Mouse (Mus musculus): Measurements from ENCODE around the gene Cfap77. TPM values are rescaled to one million over a fixed set of nuclear protein-coding genes. Genes with fewer than 3 reads are reported as not detected.

The Cfap77 gene
- polyA plus RNA-seq, 1 experiment from 2014 or later: 0.40 TPM

DNA sequence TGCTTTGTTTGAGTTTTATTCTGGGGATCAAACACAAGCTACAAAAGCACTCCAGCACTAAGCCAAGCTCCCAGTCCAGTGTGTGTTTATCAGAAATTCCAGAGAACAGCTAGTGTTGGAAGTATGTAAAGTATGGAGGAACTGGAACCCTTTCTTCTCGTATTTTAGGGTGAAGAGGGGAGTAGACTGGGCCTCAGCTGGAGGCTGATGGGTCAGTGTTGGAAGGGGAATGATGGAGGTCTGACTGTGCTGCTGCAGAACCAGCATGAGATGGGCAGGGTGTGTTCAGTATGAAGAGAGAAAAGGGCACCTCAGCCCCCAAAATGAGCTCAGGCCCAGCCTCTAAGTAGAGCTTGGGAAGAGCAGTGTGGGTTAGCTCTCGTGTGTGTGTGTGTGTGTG, 21.4 kb upstream of the Cfap77 start:
- 88% methylated on average over 2 of the region's 2 CpGs for WGBS
- no peak for ATAC-seq (ENCODE audit: low FRiP score)
- Histone ChIP-seq H3K4me1 (no peaks in the 10 kb centered on the region), H3K9me3 (replicated peaks) (no peaks in the 10 kb centered on the region), H3K4me3 (no peak overlapping the region), H3K27ac (no peak overlapping the region), H3K36me3 (peaks cover 87% of the 10 kb centered on the region), H3K4me2 (replicated peaks) (no peak overlapping the region), H3K9ac (no peak overlapping the region), H3K27me3 (no peaks in the 10 kb centered on the region)

DNA sequence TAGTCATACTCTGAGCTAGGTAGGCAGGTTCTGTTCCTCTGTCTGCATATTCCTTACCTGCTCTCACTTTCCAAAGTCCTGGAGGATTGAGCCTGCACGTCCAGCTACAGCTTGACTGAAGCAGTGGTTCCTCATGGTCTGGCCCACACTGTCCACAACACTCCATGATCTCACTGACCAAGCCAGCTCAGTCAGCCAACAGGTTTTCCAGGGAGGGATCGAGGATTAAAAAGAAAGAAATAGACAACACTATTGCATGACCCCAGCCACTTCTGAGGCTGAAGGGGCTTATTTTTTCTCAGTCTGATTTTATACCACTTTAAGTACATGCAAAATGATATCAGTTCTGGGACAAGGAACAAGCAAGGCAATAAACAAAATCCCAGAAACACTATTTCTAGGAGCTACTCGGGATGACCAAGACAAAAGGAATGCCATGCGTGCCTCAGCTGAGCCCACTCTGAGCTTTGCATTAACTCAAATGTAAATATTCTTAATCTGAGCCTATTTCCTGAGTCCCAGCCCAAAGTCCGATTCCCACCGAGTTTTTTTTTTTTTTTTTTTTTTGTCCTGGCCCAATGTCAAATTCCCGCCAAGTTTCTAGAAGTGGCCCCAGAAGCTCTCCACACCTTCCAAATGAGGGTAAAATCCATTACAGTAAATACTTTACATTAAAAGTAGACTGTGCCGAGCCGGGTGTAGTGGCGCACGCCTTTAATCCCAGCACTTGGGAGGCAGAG, 20.6 kb upstream of the Cfap77 start:
- peaks cover 87% of the 10 kb centered on the region for H3K36me3 ChIP-seq
- H3K4me2 ChIP-seq (replicated peaks): no peak overlapping the region
- H3K27ac ChIP-seq: no peak overlapping the region
- H3K9me3 ChIP-seq (replicated peaks): no peaks in the 10 kb centered on the region
- H3K4me1 ChIP-seq: no peaks in the 10 kb centered on the region
- no peak overlapping the region for H3K4me3 ChIP-seq
- no peaks in the 10 kb centered on the region for H3K27me3 ChIP-seq
- 96% methylated on average over 11 of the region's 11 CpGs for WGBS
- ATAC-seq (ENCODE audit: low FRiP score): no peak
- no peak overlapping the region for H3K9ac ChIP-seq

DNA sequence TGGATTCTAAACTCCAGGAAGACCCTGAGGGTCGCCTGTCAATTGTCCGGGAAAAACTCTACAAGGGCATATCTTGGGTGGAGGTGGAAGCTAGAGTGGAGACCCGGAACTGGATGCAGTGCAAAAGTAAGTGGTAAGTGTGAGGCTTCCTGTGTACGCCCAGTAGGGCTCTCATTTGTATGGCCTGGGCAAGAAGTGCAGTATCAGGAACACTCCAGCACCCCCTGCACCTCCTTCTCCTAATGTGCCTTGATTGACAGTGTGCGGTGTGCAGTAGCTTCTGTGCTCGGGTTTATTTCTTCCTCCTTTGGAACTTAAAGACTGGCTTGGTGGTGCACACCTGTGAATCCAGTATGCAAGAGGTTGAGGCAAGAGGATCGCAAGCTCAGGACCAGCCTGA, 19.8 kb upstream of the Cfap77 start:
- Histone ChIP-seq H3K4me1 (no peaks in the 10 kb centered on the region), H3K4me2 (replicated peaks) (no peak overlapping the region), H3K27me3 (no peaks in the 10 kb centered on the region), H3K27ac (no peak overlapping the region), H3K36me3 (peaks cover 85% of the 10 kb centered on the region), H3K9ac (no peak overlapping the region), H3K9me3 (replicated peaks) (no peaks in the 10 kb centered on the region), H3K4me3 (no peak overlapping the region)
- no peak for ATAC-seq (ENCODE audit: low FRiP score)
- 96% methylated on average over 7 of the region's 7 CpGs for WGBS

DNA sequence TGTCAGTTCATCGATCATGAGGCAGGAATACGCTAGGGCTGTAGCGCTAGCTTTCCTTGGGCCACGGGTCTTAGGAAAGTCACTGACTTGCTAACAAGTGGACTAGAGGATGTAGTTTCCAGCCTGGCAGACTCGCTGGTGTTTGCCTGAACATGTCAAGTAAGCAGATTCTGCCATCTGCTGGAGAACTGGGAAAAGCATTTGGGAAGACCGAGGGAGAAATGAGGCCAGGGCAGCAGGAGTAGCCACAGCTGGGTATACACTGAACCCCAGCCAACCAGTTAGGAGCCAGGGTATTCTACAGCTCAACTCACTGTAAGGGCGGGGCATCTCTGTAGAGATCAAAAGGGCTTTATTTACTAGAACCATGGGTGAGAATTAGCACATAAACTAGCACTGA, 11.5 kb upstream of the Cfap77 start:
- Histone ChIP-seq H3K4me3 (no peak overlapping the region), H3K27me3 (no peaks in the 10 kb centered on the region), H3K9ac (no peak overlapping the region), H3K4me2 (replicated peaks) (no peak overlapping the region), H3K9me3 (replicated peaks) (no peaks in the 10 kb centered on the region), H3K4me1 (peaks cover 4% of the 10 kb centered on the region), H3K27ac (no peak overlapping the region), H3K36me3 (peaks cover 36% of the 10 kb centered on the region)
- WGBS: 58% methylated on average over 7 of the region's 7 CpGs
- no peak for ATAC-seq (ENCODE audit: low FRiP score)

DNA sequence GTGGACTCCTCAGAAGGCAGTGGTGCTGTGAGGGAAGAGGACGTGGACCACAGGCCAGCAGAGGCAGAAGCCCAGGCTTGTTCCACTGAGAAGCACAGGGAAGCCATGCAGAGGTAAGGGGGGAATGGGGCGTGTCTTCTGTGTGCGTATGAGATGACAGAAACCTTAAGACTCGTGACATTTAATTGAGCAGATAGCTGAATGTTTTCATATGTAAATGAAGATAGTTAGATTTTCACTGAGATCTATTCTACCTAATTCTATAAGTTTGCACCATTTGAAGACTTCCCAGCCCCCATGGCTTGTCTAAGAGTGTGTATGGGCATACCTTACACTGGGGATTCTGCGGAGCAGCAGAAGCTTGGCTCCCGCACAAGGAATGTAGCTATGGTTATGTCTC, 10.9 kb upstream of the Cfap77 start:
- H3K27ac ChIP-seq: no peak overlapping the region
- WGBS: 83% methylated on average over 6 of the region's 6 CpGs
- no peaks in the 10 kb centered on the region for H3K9me3 ChIP-seq (replicated peaks)
- no peak overlapping the region for H3K9ac ChIP-seq
- no peak overlapping the region for H3K4me3 ChIP-seq
- ATAC-seq (ENCODE audit: low FRiP score): no peak
- peaks cover 10% of the 10 kb centered on the region for H3K4me1 ChIP-seq
- no peak overlapping the region for H3K4me2 ChIP-seq (replicated peaks)
- H3K36me3 ChIP-seq: peaks cover 30% of the 10 kb centered on the region
- no peaks in the 10 kb centered on the region for H3K27me3 ChIP-seq

DNA sequence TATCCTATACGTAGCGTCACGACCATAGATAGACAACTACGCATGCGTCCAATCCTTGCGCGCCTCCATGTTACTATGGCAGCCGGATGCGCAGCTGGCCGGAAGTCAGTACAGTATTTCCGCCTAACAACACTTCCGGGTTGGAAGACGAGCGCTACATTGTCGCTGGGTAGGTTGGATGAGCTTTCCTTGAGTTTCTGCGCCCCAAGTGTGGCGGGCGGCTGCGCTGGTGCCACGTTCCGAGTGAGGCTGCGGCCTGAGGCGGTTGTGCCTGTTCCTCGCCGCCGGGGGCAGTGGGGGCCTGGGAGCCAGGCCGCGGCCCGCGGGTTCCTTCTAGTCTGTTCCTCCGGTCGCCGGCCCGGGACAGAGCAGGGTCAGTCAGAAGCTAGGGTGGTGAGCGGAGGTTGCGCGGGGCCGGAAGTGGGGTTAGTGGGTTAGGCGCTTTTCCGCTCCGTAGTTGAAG, 5.3 kb upstream of the Cfap77 start, which contains the start of gene Ttf1:
Gene Ttf1 (plus strand): TSS at position 128 of the 463 bp plus-strand sequence.
- Histone ChIP-seq H3K9ac (peak within 1 kb of the TSS; percentile 80), H3K4me3 (peak within 1 kb of the TSS; percentile 87), H3K4me2 (replicated peaks) (peak within 1 kb of the TSS; percentile 89), H3K9me3 (replicated peaks) (no peaks in the 10 kb centered on the region), H3K36me3 (no peaks in the 10 kb centered on the region), H3K27me3 (peaks cover 26% of the 10 kb centered on the region), H3K27ac (peak within 1 kb of the TSS; percentile 93), H3K4me1 (peaks cover 12% of the 10 kb centered on the region)
- peak; percentile 97 for ATAC-seq (ENCODE audit: low FRiP score)
- under 1% methylated on average over 41 of the region's 41 CpGs for WGBS

DNA sequence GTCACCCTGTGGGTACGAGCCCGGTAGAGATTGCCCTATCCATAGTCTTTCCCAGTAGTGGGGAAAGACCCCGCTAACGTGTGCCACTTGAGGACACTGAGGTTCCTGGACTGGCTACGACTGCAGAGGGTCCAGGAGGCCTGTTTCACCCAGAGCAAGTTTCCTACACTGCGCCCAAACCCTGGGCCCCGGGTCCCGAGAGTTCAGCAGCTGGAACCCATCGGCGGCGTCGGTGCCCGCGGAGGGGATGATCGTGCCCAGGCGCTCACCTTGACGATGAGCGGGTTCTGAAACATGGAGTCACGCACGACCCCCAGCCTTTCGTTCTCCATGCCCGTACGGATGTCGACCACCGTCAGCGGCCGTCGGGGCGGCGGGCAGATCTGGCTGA, 326 bp downstream of the Cfap77 start:
- Histone ChIP-seq H3K27ac (no peak overlapping the region), H3K4me3 (peak overlapping the region; percentile 46), H3K27me3 (peaks cover 58% of the 10 kb centered on the region), H3K36me3 (no peaks in the 10 kb centered on the region), H3K9ac (peak overlapping the region; percentile 59), H3K4me2 (replicated peaks) (peak overlapping the region; percentile 74), H3K4me1 (peaks cover 18% of the 10 kb centered on the region), H3K9me3 (replicated peaks) (no peaks in the 10 kb centered on the region)
- 1% methylated on average over 30 of the region's 30 CpGs for WGBS
- ATAC-seq (ENCODE audit: low FRiP score): no peak

DNA sequence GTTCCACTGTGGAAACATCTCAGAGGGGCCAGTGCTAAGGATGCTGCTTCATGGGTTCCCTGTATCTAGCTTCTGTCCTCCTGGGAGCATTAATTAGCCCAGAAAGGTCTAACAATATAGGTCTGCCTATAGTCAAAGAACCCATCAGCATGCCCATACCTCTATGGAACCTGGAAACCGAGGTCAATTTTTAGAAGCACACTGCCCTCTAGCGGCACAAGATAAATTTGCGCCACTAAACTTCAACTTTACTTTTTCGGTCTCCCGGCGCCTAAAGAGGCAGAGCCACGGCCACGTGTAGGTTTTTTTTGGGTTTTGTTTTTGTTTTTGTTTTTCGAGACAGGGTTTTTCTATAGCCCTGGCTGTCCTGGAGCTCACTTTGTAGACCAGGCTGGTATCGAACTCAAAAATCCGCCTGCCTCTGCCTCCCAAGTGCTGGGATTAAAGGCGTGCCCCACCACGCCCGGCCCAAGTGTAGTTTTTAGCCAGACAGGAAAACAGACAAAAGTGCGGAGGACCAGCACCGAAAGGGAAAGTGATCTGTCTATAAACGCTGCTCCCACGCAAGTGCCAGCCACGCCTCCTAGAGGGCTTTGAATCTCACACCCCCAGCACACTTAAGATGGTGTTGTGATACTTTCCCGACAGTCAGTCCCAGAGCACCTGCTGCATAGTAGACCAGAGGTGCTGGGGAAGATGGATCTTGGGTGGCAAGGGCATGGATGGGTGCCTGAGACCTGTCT, 893 bp downstream of the Cfap77 start:
- Histone ChIP-seq H3K27ac (no peak overlapping the region), H3K4me2 (replicated peaks) (peak overlapping the region; percentile 74), H3K36me3 (no peaks in the 10 kb centered on the region), H3K4me1 (peaks cover 18% of the 10 kb centered on the region), H3K4me3 (peak overlapping the region; percentile 46), H3K27me3 (peaks cover 62% of the 10 kb centered on the region), H3K9ac (no peak overlapping the region), H3K9me3 (replicated peaks) (no peaks in the 10 kb centered on the region)
- ATAC-seq (ENCODE audit: low FRiP score): 0 out of 2 replicates have a peak, but pooled peaks have one; percentile 48
- WGBS: 3% methylated on average over 20 of the region's 20 CpGs

DNA sequence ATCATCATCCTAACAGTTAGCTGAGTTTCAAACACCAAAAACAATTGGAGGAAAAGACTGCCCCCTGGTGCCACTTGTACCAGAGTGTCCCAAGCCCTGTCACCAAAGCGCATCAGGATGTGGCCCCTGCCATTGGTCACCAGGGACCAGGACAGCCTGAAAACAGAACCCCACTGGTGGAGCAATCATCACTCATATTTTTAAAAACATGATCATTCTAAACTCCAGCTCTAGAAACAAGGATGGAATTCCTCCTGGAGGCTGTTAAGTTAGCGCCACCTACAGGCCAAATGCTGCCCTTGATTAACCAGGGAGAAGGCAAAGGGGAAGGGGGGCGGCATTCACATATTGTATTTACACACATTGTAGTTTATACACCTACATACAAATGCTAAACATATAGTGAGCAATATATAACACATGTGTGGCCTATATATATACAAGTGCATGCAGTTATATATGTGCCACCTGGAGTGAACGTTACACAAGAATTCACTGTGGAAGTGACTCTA, 1.9 kb downstream of the Cfap77 start:
- Histone ChIP-seq H3K36me3 (no peaks in the 10 kb centered on the region), H3K9ac (no peak overlapping the region), H3K4me3 (no peak overlapping the region), H3K27me3 (peaks cover 64% of the 10 kb centered on the region), H3K27ac (no peak overlapping the region), H3K4me2 (replicated peaks) (no peak overlapping the region), H3K4me1 (peaks cover 18% of the 10 kb centered on the region), H3K9me3 (replicated peaks) (no peaks in the 10 kb centered on the region)
- no peak for ATAC-seq (ENCODE audit: low FRiP score)
- WGBS: 33% methylated on average over 4 of the region's 4 CpGs

DNA sequence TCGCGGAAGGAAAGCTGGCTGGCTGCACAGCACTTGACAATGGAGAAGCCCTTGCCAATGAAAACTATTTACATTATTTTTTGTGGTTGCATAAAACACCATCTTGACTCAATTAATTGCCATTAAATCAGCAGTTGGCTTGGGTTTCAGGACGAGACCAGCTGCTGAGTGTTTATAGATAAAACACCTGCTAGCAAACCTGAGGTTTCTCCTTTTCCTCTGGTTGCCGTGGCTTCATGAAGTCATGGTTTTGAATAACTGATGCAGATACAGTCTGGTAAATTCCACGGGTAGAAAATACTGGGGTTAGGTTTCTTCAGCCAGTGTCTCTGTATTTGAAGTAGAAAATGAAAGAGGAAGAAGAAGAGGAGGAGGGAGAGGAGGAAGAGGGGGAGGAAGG, 2.9 kb downstream of the Cfap77 start:
- no peak overlapping the region for H3K4me3 ChIP-seq
- no peak overlapping the region for H3K9ac ChIP-seq
- H3K9me3 ChIP-seq (replicated peaks): no peaks in the 10 kb centered on the region
- H3K36me3 ChIP-seq: no peaks in the 10 kb centered on the region
- WGBS: 65% methylated on average over 5 of the region's 5 CpGs
- no peak overlapping the region for H3K27ac ChIP-seq
- H3K4me2 ChIP-seq (replicated peaks): no peak overlapping the region
- peaks cover 18% of the 10 kb centered on the region for H3K4me1 ChIP-seq
- no peak for ATAC-seq (ENCODE audit: low FRiP score)
- peaks cover 62% of the 10 kb centered on the region for H3K27me3 ChIP-seq

DNA sequence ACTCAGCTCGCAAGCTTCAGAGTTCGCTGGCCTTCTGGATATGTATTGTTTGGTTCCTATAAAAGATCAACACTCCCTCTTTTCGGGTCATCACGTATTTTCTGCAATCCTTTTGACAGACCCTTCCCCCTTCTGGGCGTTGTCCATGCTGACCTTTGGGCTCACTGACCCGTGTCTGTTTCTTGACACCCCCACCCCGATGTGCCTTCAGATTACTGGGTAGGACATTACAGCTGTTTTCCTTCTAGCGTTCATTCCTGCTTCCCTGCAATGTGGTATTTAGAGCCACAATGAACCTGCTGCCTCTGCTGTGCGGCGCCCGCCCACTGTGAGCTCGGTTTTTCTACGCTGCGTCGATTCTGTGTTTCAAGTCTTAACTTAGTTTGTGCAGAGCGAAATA, 8.7 kb downstream of the Cfap77 start:
- no peak for ATAC-seq (ENCODE audit: low FRiP score)
- Histone ChIP-seq H3K27me3 (peaks cover 80% of the 10 kb centered on the region), H3K36me3 (no peaks in the 10 kb centered on the region)

DNA sequence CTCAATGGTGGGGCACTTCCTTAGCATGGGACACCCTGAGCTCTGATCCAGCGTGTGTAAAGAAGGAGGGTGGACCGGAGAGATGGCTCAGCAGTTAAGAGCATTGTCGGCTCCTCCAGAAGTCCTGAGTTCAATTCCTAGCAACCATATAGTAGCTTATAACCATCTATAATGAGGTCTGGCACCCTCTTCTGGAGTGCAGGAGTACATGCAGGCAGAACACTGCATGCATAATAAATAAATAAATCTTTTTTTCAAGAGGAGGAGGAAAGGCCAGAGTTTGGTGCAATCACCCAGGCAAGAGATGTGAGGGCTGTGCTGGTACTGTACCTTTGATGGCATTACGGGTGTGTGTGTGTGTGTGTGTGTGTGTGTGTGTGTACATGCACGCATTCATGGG, 12.7 kb downstream of the Cfap77 start:
- no peaks in the 10 kb centered on the region for H3K36me3 ChIP-seq
- WGBS: 91% methylated on average over 5 of the region's 5 CpGs
- H3K27me3 ChIP-seq: peaks cover 74% of the 10 kb centered on the region
- H3K4me1 ChIP-seq: peaks cover 23% of the 10 kb centered on the region
- no peak for ATAC-seq (ENCODE audit: low FRiP score)
- H3K27ac ChIP-seq: no peak overlapping the region
- H3K4me2 ChIP-seq (replicated peaks): no peak overlapping the region
- H3K9me3 ChIP-seq (replicated peaks): no peaks in the 10 kb centered on the region
- no peak overlapping the region for H3K9ac ChIP-seq
- H3K4me3 ChIP-seq: no peak overlapping the region

More for the DNA sequence above, 8.7 kb downstream of the Cfap77 start:
- peaks cover 17% of the 10 kb centered on the region for H3K4me1 ChIP-seq
- no peak overlapping the region for H3K4me3 ChIP-seq
- no peaks in the 10 kb centered on the region for H3K9me3 ChIP-seq (replicated peaks)
- H3K27ac ChIP-seq: no peak overlapping the region
- no peak overlapping the region for H3K9ac ChIP-seq
- peak overlapping the region; percentile 14; the same call in 1 of the 2 replicates for H3K4me2 ChIP-seq (replicated peaks)
- WGBS: 18% methylated on average over 16 of the region's 16 CpGs
